In the genomic region with DNA sequence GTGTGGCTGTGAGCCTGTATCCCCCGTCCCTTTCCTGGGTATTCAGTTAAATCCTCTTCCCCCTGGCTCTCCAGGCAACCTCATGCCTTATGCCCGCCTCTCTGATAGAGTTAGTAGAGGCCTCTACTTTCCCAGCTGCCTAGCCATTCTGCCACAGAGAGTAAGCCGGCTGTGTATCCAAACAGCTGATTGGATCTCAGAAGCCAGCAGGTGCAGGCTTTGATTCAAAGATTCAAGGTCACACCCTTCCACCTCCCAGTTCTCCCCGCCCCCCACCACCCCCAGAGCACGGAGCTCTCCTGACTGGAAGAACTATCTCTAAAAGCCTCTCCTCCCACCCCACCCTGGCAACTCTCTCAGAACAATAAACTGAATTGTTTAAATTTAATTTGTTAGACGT, we compare ENCODE assay signal across 20 mouse cellular contexts. TPM values are rescaled to one million over a fixed set of nuclear protein-coding genes. Genes with fewer than 3 reads are reported as not detected.
DNase-seq lines count a peak whose midpoint lies in the region; ATAC-seq lines count a peak whose summit lies in the region.
"Had no signal": no experiment of that assay in that cellular context is flagged by ENCODE, and none has a peak within 500 bp of the region (broad histone marks: within the 10 kb centered on the region; RNA-seq: fewer than 3 reads in every experiment).

No protein-coding gene starts in this region.

- peak overlapping the region; percentile 47; the same call in 1 of the 2 replicates for H3K27ac ChIP-seq in neural tube, embryonic 13.5 days (replicated peaks)
- 0 out of 2 replicates have a peak overlapping the region, but pooled peaks have one; percentile 76 for H3K27ac ChIP-seq in hindbrain, embryonic 14.5 days
- peak overlapping the region; percentile 78; the same call in 1 of the 2 replicates for H3K27ac ChIP-seq in midbrain, embryonic 16.5 days (ENCODE audit: low read length)
- H3K27ac ChIP-seq: embryonic facial prominence, embryonic 12.5 days had no signal

- H3K4me2 ChIP-seq in neural tube, embryonic 13.5 days: no peak overlapping the region
- H3K4me2 ChIP-seq in hindbrain, embryonic 14.5 days (replicated peaks): no peak overlapping the region
- no peak overlapping the region for H3K4me2 ChIP-seq in midbrain, embryonic 16.5 days (ENCODE audit: low read length)
- H3K4me2 ChIP-seq: embryonic facial prominence, embryonic 12.5 days; heart, embryonic 11.5 days had no signal

- no peaks in the 10 kb centered on the region for H3K36me3 ChIP-seq in neural tube, embryonic 13.5 days
- no peaks in the 10 kb centered on the region for H3K36me3 ChIP-seq in hindbrain, embryonic 14.5 days (replicated peaks; ENCODE audit: control insufficient read depth, insufficient read depth)
- no peaks in the 10 kb centered on the region for H3K36me3 ChIP-seq in midbrain, embryonic 16.5 days (ENCODE audit: control insufficient read depth, insufficient read depth, low read length)
- H3K36me3 ChIP-seq: embryonic facial prominence, embryonic 12.5 days had no signal

- DNase-seq in neural tube, embryonic 10.5 days (ENCODE audit: extremely low spot score, low spot score): no peak
- peak; percentile 16 for DNase-seq in brain, adult 2 months (ENCODE audit: low read depth, low spot score)
- no peak for DNase-seq in hindbrain, embryonic 14.5 days (ENCODE audit: low spot score)
- no peak for DNase-seq in testis, postnatal 10 days (ENCODE audit: low spot score)
- DNase-seq: cerebellum, adult 11 months; gastrocnemius, postnatal 25 days; heart, postnatal 36 days; kidney, adult 2 months; kidney, postnatal 36 days; liver; lung, adult 18-20 months; lung, postnatal 36 days had no signal

- no peak overlapping the region for H3K9ac ChIP-seq in neural tube, embryonic 13.5 days
- no peak overlapping the region for H3K9ac ChIP-seq in hindbrain, embryonic 14.5 days
- H3K9ac ChIP-seq in midbrain, embryonic 16.5 days (ENCODE audit: low read depth, low read length): no peak overlapping the region
- H3K9ac ChIP-seq: embryonic facial prominence, embryonic 12.5 days had no signal

- no peaks in the 10 kb centered on the region for H3K9me3 ChIP-seq in neural tube, embryonic 13.5 days
- no peaks in the 10 kb centered on the region for H3K9me3 ChIP-seq in hindbrain, embryonic 14.5 days (ENCODE audit: control insufficient read depth, low read length)
- no peaks in the 10 kb centered on the region for H3K9me3 ChIP-seq in midbrain, embryonic 16.5 days (replicated peaks; ENCODE audit: control insufficient read depth, low read length, poor library complexity, severe bottlenecking)
- H3K9me3 ChIP-seq: embryonic facial prominence, embryonic 12.5 days had no signal

- WGBS in neural tube, embryonic 13.5 days: 24% methylated on average over 6 of the region's 6 CpGs
- 24% methylated on average over 6 of the region's 6 CpGs for WGBS in hindbrain, embryonic 14.5 days
- WGBS in midbrain, embryonic 16.5 days: 25% methylated on average over 6 of the region's 6 CpGs

- peaks cover 60% of the 10 kb centered on the region for H3K4me1 ChIP-seq in neural tube, embryonic 13.5 days (replicated peaks)
- peaks cover 58% of the 10 kb centered on the region for H3K4me1 ChIP-seq in hindbrain, embryonic 14.5 days (replicated peaks; ENCODE audit: control insufficient read depth, insufficient read depth, low read length)
- H3K4me1 ChIP-seq in midbrain, embryonic 16.5 days (ENCODE audit: control insufficient read depth, insufficient read depth, low read length): peaks cover 40% of the 10 kb centered on the region

- no peak overlapping the region for H3K4me3 ChIP-seq in neural tube, embryonic 13.5 days
- H3K4me3 ChIP-seq in hindbrain, embryonic 14.5 days (replicated peaks; ENCODE audit: low read length): no peak overlapping the region
- H3K4me3 ChIP-seq in midbrain, embryonic 16.5 days (ENCODE audit: low read depth, low read length): no peak overlapping the region
- H3K4me3 ChIP-seq: embryonic facial prominence, embryonic 12.5 days had no signal

- peaks cover 14% of the 10 kb centered on the region; the same call in 1 of the 2 replicates for H3K27me3 ChIP-seq in neural tube, embryonic 13.5 days
- H3K27me3 ChIP-seq in hindbrain, embryonic 14.5 days (ENCODE audit: control insufficient read depth, insufficient read depth, low read length): no peaks in the 10 kb centered on the region
- H3K27me3 ChIP-seq in midbrain, embryonic 16.5 days (ENCODE audit: control insufficient read depth, insufficient read depth, low read depth, low read length): no peaks in the 10 kb centered on the region

- ATAC-seq in neural tube, embryonic 13.5 days (ENCODE audit: low read depth): no peak
- no peak for ATAC-seq in hindbrain, embryonic 14.5 days (ENCODE audit: low FRiP score)
- ATAC-seq in midbrain, embryonic 16.5 days: no peak
- no peak for ATAC-seq in frontal cortex, adult (ENCODE audit: low TSS enrichment)
- ATAC-seq: CD4-positive, CD25-positive, alpha-beta regulatory T cell, adult 4 months had no signal

RNA-seq across cellular contexts. Expression of a gene that starts 45.8 kb away (rescaled TPM):
- not detected in 2 replicates for polyA plus RNA-seq in neural tube, embryonic 13.5 days (2015; fragmentation: Nextera tagmentation; extraction: Ambion mirVana)
- polyA plus RNA-seq in hindbrain, embryonic 14.5 days (2014; fragmentation: Nextera tagmentation; extraction: Ambion mirVana): not detected in 2 replicates
- polyA plus RNA-seq in midbrain, embryonic 16.5 days (2015; fragmentation: Nextera tagmentation; extraction: Ambion mirVana): not detected in 2 replicates
- polyA plus RNA-seq: CD4-positive, CD25-positive, alpha-beta regulatory T cell, adult 4 months; embryonic facial prominence, embryonic 12.5 days; spleen, adult 2 months; testis, adult 2 months had no signal
